ENCODE assay signal across 8 mouse cellular contexts in the genomic region with DNA sequence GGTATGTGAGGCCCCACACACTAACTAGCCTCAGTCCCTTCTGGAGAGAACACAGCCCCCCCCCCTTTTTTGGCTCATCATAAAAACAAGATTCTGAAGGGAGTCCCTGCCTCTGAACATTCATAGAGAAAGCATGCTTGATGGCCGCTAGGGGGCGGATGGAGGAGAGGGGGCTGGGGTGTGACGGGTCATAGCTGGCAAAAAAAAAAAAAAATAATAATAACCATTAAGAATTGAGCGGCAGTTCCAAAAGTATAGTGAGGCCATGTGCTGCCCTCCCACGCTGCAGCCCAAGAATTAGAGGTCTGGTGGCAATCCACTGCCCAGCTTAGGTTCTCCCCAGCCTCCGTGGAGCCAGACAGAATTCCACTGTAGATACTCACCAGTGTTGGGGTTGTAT. TPM values are rescaled to one million over a fixed set of nuclear protein-coding genes. Genes with fewer than 3 reads are reported as not detected.
DNase-seq lines count a peak whose midpoint lies in the region; ATAC-seq and TF ChIP-seq lines count a peak whose summit lies in the region.

No protein-coding gene starts in this region.

- intact Hi-C loops in heart, adult 2 months (cut with DNase I), result loop anchor here (2.0 kb wide), 1 partner anchor 56 kb away; a partner anchor contains a TSS
- intact Hi-C loops in heart, postnatal 14 days (cut with DNase I), result no loop called here

- peaks cover 13% of the 10 kb centered on the region for H3K4me1 ChIP-seq in heart, adult 2 months (ENCODE audit: control insufficient read depth, insufficient read depth, low read length)
- H3K4me1 ChIP-seq in heart, embryonic 12.5 days (replicated peaks), result peaks cover 71% of the 10 kb centered on the region
- peaks cover 4% of the 10 kb centered on the region; the same call in 1 of the 2 replicates for H3K4me1 ChIP-seq in midbrain, embryonic 16.5 days (ENCODE audit: control insufficient read depth, insufficient read depth, low read length)

- no peaks in the 10 kb centered on the region for H3K79me2 ChIP-seq in heart, adult 2 months (replicated peaks; ENCODE audit: control insufficient read depth, insufficient read depth, low read length)

- no peaks in the 10 kb centered on the region for H3K9me3 ChIP-seq in heart, embryonic 12.5 days (replicated peaks)
- H3K9me3 ChIP-seq in midbrain, embryonic 16.5 days (replicated peaks; ENCODE audit: control insufficient read depth, low read length, poor library complexity, severe bottlenecking), result no peaks in the 10 kb centered on the region

- no peak for TF ChIP-seq EP300 in heart, adult 2 months (IDR thresholded peaks at IDR 0.05; ENCODE audit: insufficient read depth, low read depth, low read length)

- TF ChIP-seq POLR2A in heart, adult 2 months (IDR thresholded peaks at IDR 0.05; ENCODE audit: insufficient read depth, low read depth, low read length), result no peak

- no peak for ATAC-seq in heart, embryonic 12.5 days (ENCODE audit: insufficient number of reproducible peaks, low FRiP score)
- ATAC-seq in midbrain, embryonic 16.5 days, result no peak

- TF ChIP-seq CTCF in heart, adult 2 months (IDR thresholded peaks at IDR 0.05), result peak; percentile 60

- 47% methylated on average over 6 of the region's 6 CpGs for WGBS in heart, adult 2 months
- 59% methylated on average over 6 of the region's 6 CpGs for WGBS in heart, embryonic 12.5 days
- WGBS in midbrain, embryonic 16.5 days, result 57% methylated on average over 6 of the region's 6 CpGs

- H3K4me3 ChIP-seq in heart, adult 2 months, result no peak overlapping the region
- H3K4me3 ChIP-seq in heart, embryonic 12.5 days, result no peak overlapping the region
- H3K4me3 ChIP-seq in midbrain, embryonic 16.5 days (ENCODE audit: low read depth, low read length), result no peak overlapping the region

- no peak overlapping the region for H3K27ac ChIP-seq in heart, adult 2 months
- H3K27ac ChIP-seq in heart, embryonic 12.5 days (ENCODE audit: poor library complexity, severe bottlenecking), result no peak overlapping the region
- H3K27ac ChIP-seq in midbrain, embryonic 16.5 days (ENCODE audit: low read length), result no peak overlapping the region

- H3K4me2 ChIP-seq in heart, embryonic 12.5 days, result no peak overlapping the region
- H3K4me2 ChIP-seq in midbrain, embryonic 16.5 days (ENCODE audit: low read length), result no peak overlapping the region

- DNase-seq in heart, adult 2 months, result peak in 1 of 2 experiments; percentile 45
- DNase-seq in urinary bladder, postnatal 25 days (ENCODE audit: low spot score), result peak; percentile 31
- DNase-seq in urinary bladder, postnatal 10 days (ENCODE audit: low spot score), result no peak
- peak; percentile 65 for DNase-seq in heart, postnatal 14 days
- DNase-seq in retina, postnatal 1 day, result peak; percentile 58
- DNase-seq in urinary bladder, adult 2 months (ENCODE audit: low spot score), result no peak

- H3K36me3 ChIP-seq in heart, adult 2 months (ENCODE audit: control insufficient read depth, insufficient read depth, low read length), result no peaks in the 10 kb centered on the region; the same call in 1 of the 2 replicates
- peaks cover 10% of the 10 kb centered on the region for H3K36me3 ChIP-seq in heart, embryonic 12.5 days
- H3K36me3 ChIP-seq in midbrain, embryonic 16.5 days (ENCODE audit: control insufficient read depth, insufficient read depth, low read length), result no peaks in the 10 kb centered on the region

- H3K9ac ChIP-seq in heart, adult 2 months (ENCODE audit: low read depth, low read length), result no peak overlapping the region
- H3K9ac ChIP-seq in heart, embryonic 12.5 days, result no peak overlapping the region
- no peak overlapping the region for H3K9ac ChIP-seq in midbrain, embryonic 16.5 days (ENCODE audit: low read depth, low read length)

- H3K27me3 ChIP-seq in heart, adult 2 months (ENCODE audit: control insufficient read depth, insufficient read depth, low read length), result no peaks in the 10 kb centered on the region
- no peaks in the 10 kb centered on the region for H3K27me3 ChIP-seq in heart, embryonic 12.5 days (replicated peaks)
- no peaks in the 10 kb centered on the region for H3K27me3 ChIP-seq in midbrain, embryonic 16.5 days (ENCODE audit: control insufficient read depth, insufficient read depth, low read depth, low read length)

RNA-seq across cellular contexts. Expression of a gene that starts 57.0 kb away (rescaled TPM):
- total RNA-seq in heart, adult 2 months (2021), result 10 to 100 TPM; 43.3 to 43.5 TPM
- polyA plus RNA-seq in heart, adult 2 months (2012; rRNA removed), result 37.2 and 39.3 TPM in 2 replicates
- polyA plus RNA-seq in heart, embryonic 12.5 days (2016; fragmentation: Nextera tagmentation; extraction: Ambion mirVana), result 97.0 and 99.7 TPM in 2 replicates
- 100 to 1,000 TPM; 107 to 118 TPM for total RNA-seq in heart, postnatal 14 days (2021)
- 7.0 and 13.9 TPM in 2 replicates for polyA plus RNA-seq in urinary bladder, adult 2 months (2012; rRNA removed)
- polyA plus RNA-seq in midbrain, embryonic 16.5 days (2015; fragmentation: Nextera tagmentation; extraction: Ambion mirVana), result 1.0 and 1.4 TPM in 2 replicates

Comparison
In these comparisons a context has a peak if more than half of its experiments do, and no peak if none do; other contexts are left out.
1. DNase-seq: peak in urinary bladder, postnatal 25 days (single experiment), heart, postnatal 14 days (2 of 2) and retina, postnatal 1 day (single experiment); none in urinary bladder, postnatal 10 days (single experiment) and urinary bladder, adult 2 months (single experiment).